Mouse (Mus musculus) testis, adult 2 months (tissue): ENCODE measurements around the gene Etl4. TPM values are rescaled to one million over a fixed set of nuclear protein-coding genes. Genes with fewer than 3 reads are reported as not detected.
A peak's percentile ranks its signal among the peaks of the same experiment; 100 is the strongest.

Experiments
- H3K27ac ChIP-seq: fragments of 200-500 bp; 2 replicates; pipeline ENCODE4 v1.5.1; 2012; ENCODE audit warnings: low read depth, low read length; ENCODE audit not compliant: control insufficient read depth, insufficient read depth
- H3K27me3 ChIP-seq: fragments of 200-500 bp; 2 replicates; pipeline ENCODE4 v1.6.1; 2012; ENCODE audit warnings: mild to moderate bottlenecking, low read length, moderate library complexity; ENCODE audit not compliant: control insufficient read depth, insufficient read depth
- H3K36me3 ChIP-seq: fragments of 200-500 bp; 2 replicates; pipeline ENCODE4 v1.6.1; 2012; ENCODE audit warnings: mild to moderate bottlenecking, low read length; ENCODE audit not compliant: control insufficient read depth, insufficient read depth
- H3K4me1 ChIP-seq: fragments of 200-500 bp; 2 replicates; pipeline ENCODE4 v1.6.1; 2012; ENCODE audit warnings: low read length; ENCODE audit not compliant: control insufficient read depth, insufficient read depth
- H3K4me3 ChIP-seq: fragments of 200-500 bp; 2 replicates; pipeline ENCODE4 v1.5.1; 2012; ENCODE audit warnings: low read depth, mild to moderate bottlenecking, low read length, moderate library complexity, mixed read lengths; ENCODE audit not compliant: control insufficient read depth
- CTCF ChIP-seq: fragments of 200-500 bp; IDR thresholded peaks from 2 replicates; pipeline ENCODE4 v1.5.1; 2012; ENCODE audit warnings: low read depth, mild to moderate bottlenecking, inconsistent platforms, low read length, moderate library complexity; ENCODE audit not compliant: control insufficient read depth, insufficient read depth, insufficient replicate concordance
- POLR2A ChIP-seq: fragments of 200-500 bp; IDR thresholded peaks from 2 replicates; pipeline ENCODE4 v1.6.1; 2012; ENCODE audit warnings: low read depth, mild to moderate bottlenecking, inconsistent platforms, low read length, moderate library complexity; ENCODE audit not compliant: control insufficient read depth
- polyA plus RNA-seq: library from polyadenylated mRNA; depleted of rRNA; stranded (reverse); fragments of >200 nt; gene quantifications from 2 replicates; pipeline ENCODE4 v1.2.3, GENCODE M21; 2012

Gene Etl4
- polyA plus RNA-seq, 1 experiment: 16.3 TPM

DNA sequence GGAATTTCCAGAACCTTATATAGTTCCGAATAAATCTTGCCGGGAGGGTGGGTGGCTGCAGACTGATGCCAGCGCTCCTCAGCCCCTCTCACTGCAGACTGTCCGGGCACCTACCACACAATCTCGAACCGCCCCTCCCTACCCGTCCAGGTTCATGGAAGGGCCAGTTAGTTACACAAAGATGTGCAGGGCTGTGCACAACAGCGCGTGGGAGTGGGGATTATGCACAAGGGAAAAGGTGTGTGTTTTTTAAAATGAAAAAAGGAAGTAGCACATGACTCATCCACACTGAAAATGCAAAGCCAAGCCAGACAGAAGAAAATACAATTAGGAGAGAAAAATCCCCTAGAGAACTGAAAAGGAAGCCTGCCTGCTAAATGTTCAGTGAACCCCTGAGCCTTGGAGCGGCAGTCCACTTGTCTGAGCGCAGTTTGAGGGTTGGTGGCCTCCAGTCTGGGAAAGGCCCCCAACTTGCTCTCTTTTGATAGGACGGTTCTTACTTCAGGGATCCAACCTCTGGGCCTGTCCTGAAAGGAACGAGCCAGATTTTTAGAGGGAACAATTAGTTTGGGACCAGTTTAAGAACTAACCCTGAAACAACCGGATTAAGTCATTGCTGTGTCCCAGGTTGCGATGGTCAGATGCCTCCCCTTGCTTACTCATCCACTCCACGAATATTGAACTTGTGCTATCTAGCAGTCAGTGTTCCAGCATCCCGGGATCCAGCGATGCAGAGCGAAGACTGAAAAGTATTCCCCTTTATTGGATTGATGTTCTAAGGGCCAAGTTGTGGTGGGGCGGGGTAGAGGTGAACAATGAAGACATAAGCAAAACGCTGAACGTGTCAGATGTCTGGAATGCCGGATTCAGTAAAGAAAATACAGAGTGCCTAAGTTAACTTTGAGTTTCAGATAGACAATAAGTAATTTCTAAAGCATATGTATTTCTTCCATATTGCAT is 611.3 kb downstream of the Etl4 start:
- H3K27me3 ChIP-seq: no peaks in the 10 kb centered on the region
- H3K4me3 ChIP-seq: no peak overlapping the region
- H3K4me1 ChIP-seq: peaks cover 9% of the 10 kb centered on the region
- no peaks in the 10 kb centered on the region for H3K36me3 ChIP-seq
- TF ChIP-seq POLR2A (no peak), CTCF (no peak)
- no peak overlapping the region for H3K27ac ChIP-seq

DNA sequence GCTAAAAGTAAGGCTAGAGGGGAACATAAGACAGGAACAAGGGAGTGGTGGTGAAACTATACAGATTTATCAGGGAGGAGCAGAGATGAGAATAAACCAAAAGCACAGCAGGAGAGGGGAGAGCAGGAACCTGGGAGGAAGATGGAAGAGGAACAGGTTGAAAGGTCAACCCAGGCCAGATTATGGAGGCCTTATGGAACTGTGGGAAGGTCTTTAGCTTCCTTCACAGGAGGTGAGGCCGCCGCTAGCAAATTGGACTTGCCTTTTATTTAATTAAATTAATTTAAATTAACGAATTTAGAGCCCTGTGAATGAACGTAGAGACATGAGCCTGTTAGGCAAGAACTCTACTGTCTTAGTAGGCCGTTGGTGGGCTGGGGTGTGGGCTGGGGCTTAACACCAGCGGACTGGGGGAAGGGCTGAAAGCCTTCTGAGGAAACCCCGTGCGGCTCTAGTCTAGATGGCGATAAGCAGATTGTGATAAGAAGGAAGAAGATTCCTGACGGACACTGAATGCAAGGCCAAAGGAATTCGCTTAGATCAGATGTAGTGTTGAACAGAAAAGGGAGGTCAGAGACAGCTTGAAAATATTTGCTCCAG is 612.2 kb downstream of the Etl4 start:
- Histone ChIP-seq H3K27me3 (no peaks in the 10 kb centered on the region), H3K27ac (no peak overlapping the region), H3K36me3 (no peaks in the 10 kb centered on the region), H3K4me3 (no peak overlapping the region), H3K4me1 (peaks cover 9% of the 10 kb centered on the region)
- no peak for TF ChIP-seq POLR2A
- TF ChIP-seq CTCF: no peak

DNA sequence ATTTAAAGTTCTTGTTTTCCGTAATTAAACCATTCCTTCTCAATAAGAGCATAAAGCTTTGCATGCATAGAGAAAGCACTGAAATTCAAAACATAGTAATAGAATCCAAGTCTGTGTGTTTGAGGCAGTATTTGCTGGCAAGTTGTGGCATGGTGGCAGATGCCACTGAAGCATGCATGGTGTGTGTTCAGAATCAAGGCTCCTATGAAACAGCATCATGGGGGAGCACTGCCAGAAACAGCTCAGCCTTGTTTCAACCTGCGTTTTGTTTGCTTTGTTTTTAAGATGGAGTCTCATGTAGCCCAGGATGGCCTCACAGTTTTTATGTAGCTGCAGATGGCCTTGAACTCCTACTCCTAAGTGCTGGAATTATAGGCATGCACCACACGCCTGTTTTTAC is 614.1 kb downstream of the Etl4 start:
- TF ChIP-seq POLR2A: no peak
- peaks cover 9% of the 10 kb centered on the region for H3K4me1 ChIP-seq
- no peak overlapping the region for H3K4me3 ChIP-seq
- H3K36me3 ChIP-seq: no peaks in the 10 kb centered on the region
- H3K27me3 ChIP-seq: no peaks in the 10 kb centered on the region
- H3K27ac ChIP-seq: no peak overlapping the region

DNA sequence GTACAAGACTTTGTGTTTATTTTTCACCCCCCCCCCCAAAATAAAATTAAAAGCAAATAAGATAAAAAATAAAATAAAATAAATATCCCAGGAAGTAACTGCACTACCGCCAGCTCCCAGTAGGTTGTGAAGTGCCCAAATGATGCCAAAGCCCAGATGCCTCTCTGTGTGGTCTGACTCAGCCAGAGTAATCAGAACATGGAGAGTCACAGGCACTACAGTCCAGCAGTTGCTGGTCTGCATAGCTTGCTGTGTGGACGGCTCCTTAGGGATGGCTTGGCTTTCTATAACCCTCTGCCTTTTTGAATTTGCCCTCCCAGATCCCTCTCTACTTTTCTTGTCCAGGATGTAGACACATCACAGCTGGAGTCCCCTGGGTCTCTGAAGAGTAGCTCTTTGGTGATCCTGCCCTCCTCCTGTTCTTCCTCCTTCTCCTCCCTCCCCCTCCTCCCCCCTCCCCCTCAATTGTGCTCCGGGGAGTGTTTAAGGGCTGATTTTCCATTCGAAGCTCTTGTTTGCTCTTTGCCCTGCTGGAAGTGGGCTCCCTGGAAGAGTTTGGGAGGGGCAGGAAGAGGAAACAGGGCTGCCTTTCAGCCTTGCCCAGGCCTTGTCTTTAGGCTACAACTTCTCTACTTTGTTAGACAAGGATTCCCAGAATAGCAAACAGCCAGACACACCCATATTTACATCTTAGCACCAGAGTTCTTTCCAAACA is 616.5 kb downstream of the Etl4 start:
- Histone ChIP-seq H3K4me3 (no peak overlapping the region), H3K36me3 (no peaks in the 10 kb centered on the region), H3K27ac (no peak overlapping the region; the same call in 1 of the 2 replicates), H3K27me3 (no peaks in the 10 kb centered on the region), H3K4me1 (peaks cover 3% of the 10 kb centered on the region; the same call in 1 of the 2 replicates)
- TF ChIP-seq POLR2A (no peak), CTCF (peak; percentile 5; the same call in 1 of the 2 replicates)

DNA sequence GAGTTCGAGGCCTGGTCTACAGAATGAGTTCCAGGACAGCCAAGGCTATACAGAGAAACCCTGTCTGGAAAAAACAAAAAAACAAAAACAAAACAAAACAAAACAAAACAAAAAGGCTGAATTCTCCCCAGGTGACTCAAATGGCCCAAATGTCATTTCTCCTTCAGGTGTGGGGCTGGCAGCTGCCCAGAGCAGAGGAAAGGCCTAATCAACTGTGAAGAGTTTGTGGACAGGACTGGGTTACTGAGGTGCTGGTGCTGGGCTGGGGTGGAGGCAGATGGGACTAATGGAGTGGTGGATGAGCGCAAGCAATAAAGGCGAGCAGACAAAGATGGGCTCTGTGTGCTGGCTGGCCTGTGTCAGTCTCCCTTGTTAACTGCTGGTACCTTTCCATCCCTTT is 617.3 kb downstream of the Etl4 start:
- no peak overlapping the region; the same call in 1 of the 2 replicates for H3K27ac ChIP-seq
- TF ChIP-seq POLR2A (no peak), CTCF (no peak)

DNA sequence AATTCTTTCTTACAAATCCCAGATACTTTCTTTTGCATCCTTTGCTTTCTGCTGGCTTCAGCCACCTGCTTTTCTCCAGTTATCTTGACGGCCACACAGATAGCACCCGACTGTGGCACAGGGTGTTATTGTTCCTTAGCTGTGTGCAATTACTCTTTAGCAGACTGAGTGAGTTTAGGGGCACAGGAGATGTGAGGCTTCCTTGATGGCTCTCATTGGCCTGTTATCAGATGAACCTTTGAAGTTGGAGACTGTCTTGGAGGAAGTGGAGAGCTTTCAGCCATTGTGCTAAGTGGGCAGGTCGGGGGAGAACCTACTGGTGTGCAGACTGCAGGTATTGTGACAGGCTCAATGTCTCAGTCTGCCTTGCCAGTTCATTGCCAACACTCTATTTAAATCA is 623.0 kb downstream of the Etl4 start:
- TF ChIP-seq POLR2A: no peak
- no peak for TF ChIP-seq CTCF
- H3K4me3 ChIP-seq: no peak overlapping the region
- no peaks in the 10 kb centered on the region for H3K4me1 ChIP-seq
- no peaks in the 10 kb centered on the region for H3K36me3 ChIP-seq
- H3K27me3 ChIP-seq: no peaks in the 10 kb centered on the region
- no peak overlapping the region for H3K27ac ChIP-seq

More for the DNA sequence above, 617.3 kb downstream of the Etl4 start:
- H3K4me3 ChIP-seq: no peak overlapping the region
- H3K27me3 ChIP-seq: no peaks in the 10 kb centered on the region
- H3K4me1 ChIP-seq: peaks cover 3% of the 10 kb centered on the region; the same call in 1 of the 2 replicates
- H3K36me3 ChIP-seq: no peaks in the 10 kb centered on the region

DNA sequence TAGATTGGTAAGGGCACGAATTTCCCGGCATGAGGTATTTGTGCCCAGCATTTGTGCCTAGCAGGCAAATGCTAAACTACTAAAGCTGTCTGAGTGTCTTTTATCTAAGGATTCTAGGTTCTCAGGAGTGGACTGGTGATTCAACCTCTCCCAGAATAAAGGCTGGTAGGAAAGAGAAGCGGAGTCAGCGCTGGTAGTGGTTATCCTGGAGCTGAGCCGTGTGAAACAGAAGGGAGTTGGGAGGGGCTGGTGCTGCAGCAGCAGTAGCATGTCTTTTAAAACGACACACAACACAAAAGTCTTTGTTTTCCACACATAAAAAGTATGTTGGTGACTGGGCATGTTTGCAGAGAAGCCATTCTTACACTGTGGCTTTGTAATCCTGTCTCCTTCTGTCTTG is 628.2 kb downstream of the Etl4 start:
- Histone ChIP-seq H3K27me3 (no peaks in the 10 kb centered on the region), H3K4me3 (no peak overlapping the region), H3K27ac (no peak overlapping the region), H3K36me3 (no peaks in the 10 kb centered on the region), H3K4me1 (no peaks in the 10 kb centered on the region)
- no peak for TF ChIP-seq POLR2A
- TF ChIP-seq CTCF: no peak
